Mouse (Mus musculus) heart, embryonic 14.5 days (tissue): Measurements from ENCODE around the gene Phf20. TPM values are rescaled to one million over a fixed set of nuclear protein-coding genes. Genes with fewer than 3 reads are reported as not detected.
"Not testable (repeated sequence)": the region's sequence is repeated elsewhere in the genome, so short reads cannot be mapped to it uniquely, and the experiment has no call there.

Source experiments
- ATAC-seq: fragments of 200-750 bp; cut with Nextera tagmentation; 2 replicates; pipeline ENCODE4 v1.8.0; 2017; ENCODE audit warnings: low read depth, moderate TSS enrichment; ENCODE audit not compliant: insufficient number of reproducible peaks, insufficient read depth, low FRiP score
- H3K27ac ChIP-seq, 2 experiments: fragments of 200-500 bp in 1 of 2; fragments of 300-500 bp in 1 of 2; sonication (generic) in 1 of 2; replicated peaks in 1 of 2; 2 replicates each; pipeline ENCODE4 v1.5.1; 2012 to 2014; ENCODE audit warnings: low read depth in 2 of 2, low read length in 2 of 2, control low read depth in 1 of 2, mild to moderate bottlenecking in 1 of 2, mixed read lengths in 1 of 2; ENCODE audit not compliant: control insufficient read depth in 1 of 2, insufficient read depth in 1 of 2
- H3K27me3 ChIP-seq: fragments of 300-500 bp; sonication (generic); 2 replicates; pipeline ENCODE4 v1.6.1; 2014; ENCODE audit warnings: mild to moderate bottlenecking, low read length, control low read depth; ENCODE audit not compliant: control insufficient read depth, insufficient read depth
- H3K36me3 ChIP-seq: fragments of 300-500 bp; sonication (generic); 2 replicates; pipeline ENCODE4 v1.6.1; 2014; ENCODE audit warnings: mild to moderate bottlenecking, control low read depth, low read length, mixed read lengths; ENCODE audit not compliant: control insufficient read depth, insufficient read depth
- H3K4me1 ChIP-seq, 2 experiments: fragments of 200-500 bp in 1 of 2; fragments of 300-500 bp in 1 of 2; sonication (generic) in 1 of 2; 2 replicates each; pipeline ENCODE4 v1.6.1; 2012 to 2014; ENCODE audit warnings: low read length in 2 of 2, control low read depth in 1 of 2, mixed read lengths in 1 of 2; ENCODE audit not compliant: control insufficient read depth in 2 of 2, insufficient read depth in 2 of 2
- H3K4me2 ChIP-seq: fragments of 300-500 bp; sonication (generic); 2 replicates; pipeline ENCODE4 v1.6.1; 2014; ENCODE audit warnings: mild to moderate bottlenecking, low read length
- H3K4me3 ChIP-seq, 2 experiments: fragments of 200-500 bp in 1 of 2; fragments of 300-500 bp in 1 of 2; sonication (generic) in 1 of 2; 2 replicates each; pipeline ENCODE4 v1.5.1; 2012 to 2014; ENCODE audit warnings: low read length in 2 of 2, mild to moderate bottlenecking in 2 of 2, control low read depth in 1 of 2, low read depth in 1 of 2, moderate library complexity in 1 of 2; ENCODE audit not compliant: control insufficient read depth in 1 of 2, insufficient read depth in 1 of 2
- H3K9ac ChIP-seq: fragments of 300-500 bp; sonication (generic); 2 replicates; pipeline ENCODE4 v1.6.1; 2014; ENCODE audit warnings: mild to moderate bottlenecking, low read length
- H3K9me3 ChIP-seq: fragments of 300-500 bp; sonication (generic); 2 replicates; pipeline ENCODE4 v1.6.1; 2016; ENCODE audit warnings: low read length, control low read depth; ENCODE audit not compliant: control insufficient read depth
- WGBS: fragments of 180-500 bp; shearing (Covaris S2); extraction: QIAGEN DNeasy Blood & Tissue Kit; methylation state at CpG from one replicate; pipeline ENCODE4 v1.1.7; 2014; 5-methylcytosine and 5-hydroxymethylcytosine counted together
- polyA plus RNA-seq: library from polyadenylated mRNA; unstranded; fragments of >200 nt; fragmentation: Nextera tagmentation; extraction: Ambion mirVana; gene quantifications from 2 replicates; pipeline ENCODE4 v1.2.1, GENCODE M21; 2014

Phf20 gene
- polyA plus RNA-seq, 1 experiment from 2014 or later: 44.6 TPM

- peak overlapping the region; percentile 100 for H3K9ac ChIP-seq
- peaks cover 2 to 29% of the 10 kb centered on the region in 2 experiments; a peak in 3 of 4 replicates for H3K4me1 ChIP-seq
- H3K9me3 ChIP-seq: no peaks in the 10 kb centered on the region
- under 1% methylated on average over 47 of the region's 47 CpGs for WGBS
- ATAC-seq: peak; percentile 63
- H3K27ac ChIP-seq: peak overlapping the region; percentile 91 to 98
- H3K36me3 ChIP-seq: peaks cover 47% of the 10 kb centered on the region
- peak overlapping the region; percentile 87 for H3K4me2 ChIP-seq
- no peaks in the 10 kb centered on the region for H3K27me3 ChIP-seq
- H3K4me3 ChIP-seq: peak overlapping the region; percentile 93 to 95
Measured at GRCm38 (mm10) chr2:156179046-156179795, 17.0 kb upstream of the Phf20 start.

DNA sequence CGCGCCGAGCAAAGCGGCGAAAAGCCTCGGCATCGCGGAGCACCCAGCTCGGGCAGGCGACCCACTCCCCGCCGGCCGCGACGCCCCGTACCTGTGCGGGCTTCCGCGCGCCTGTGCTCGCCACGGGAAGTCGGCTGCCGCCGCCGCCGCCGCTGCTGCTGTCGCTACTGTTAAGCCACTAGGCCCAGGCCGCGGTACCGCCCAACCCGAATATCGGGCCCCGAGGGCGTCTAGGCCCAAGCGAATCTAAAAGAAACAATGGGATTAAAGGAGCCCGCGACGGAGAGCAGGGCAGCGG, 16.5 kb upstream of the Phf20 start:
- Histone ChIP-seq H3K27me3 (no peaks in the 10 kb centered on the region), H3K4me2 (no peak overlapping the region), H3K9ac (peak overlapping the region; percentile 100), H3K4me1 (peaks cover 2 to 29% of the 10 kb centered on the region in 2 experiments; a peak in 3 of 4 replicates), H3K9me3 (no peaks in the 10 kb centered on the region), H3K4me3 (peak overlapping the region; percentile 93 to 95), H3K36me3 (peaks cover 42% of the 10 kb centered on the region), H3K27ac (peak overlapping the region; percentile 91 to 98)
- no peak; the same call in 1 of the 2 replicates for ATAC-seq
- 1% methylated on average over 41 of the region's 41 CpGs for WGBS

GRCm38 (mm10) chr2:156180094-156180821, 16.0 kb upstream of the Phf20 start, which contains the start of gene Rbm39:
Gene Rbm39 (minus strand): TSS chr2:156180238.
- under 1% methylated on average over 47 of the region's 47 CpGs for WGBS
- H3K4me2 ChIP-seq: peak within 1 kb of the TSS; percentile 87

GRCm38 (mm10) chr2:156180824-156181590, 15.3 kb upstream of the Phf20 start:
- H3K9ac ChIP-seq: peak overlapping the region; percentile 100
- H3K4me1 ChIP-seq: peaks cover 2 to 26% of the 10 kb centered on the region in 2 experiments; a peak in 3 of 4 replicates
- peak overlapping the region; percentile 70 for H3K4me2 ChIP-seq
- no peaks in the 10 kb centered on the region for H3K9me3 ChIP-seq
- peaks cover 29% of the 10 kb centered on the region for H3K36me3 ChIP-seq
- H3K27me3 ChIP-seq: no peaks in the 10 kb centered on the region
- peak overlapping the region; percentile 82 to 95 for H3K4me3 ChIP-seq
- WGBS: 10% methylated on average over 8 of the region's 8 CpGs
- peak overlapping the region; percentile 94 to 97 for H3K27ac ChIP-seq
- no peak; the same call in 1 of the 2 replicates for ATAC-seq

More at GRCm38 (mm10) chr2:156180094-156180821, 16.0 kb upstream of the Phf20 start, which contains the start of gene Rbm39:
- Histone ChIP-seq H3K4me3 (peak within 1 kb of the TSS; percentile 93 to 95), H3K27ac (peak within 1 kb of the TSS; percentile 97 to 98), H3K36me3 (peaks cover 37% of the 10 kb centered on the region), H3K9me3 (no peaks in the 10 kb centered on the region), H3K4me1 (peaks cover 2 to 29% of the 10 kb centered on the region in 2 experiments; a peak in 3 of 4 replicates), H3K9ac (peak within 1 kb of the TSS; percentile 100), H3K27me3 (no peaks in the 10 kb centered on the region)
- peak; percentile 96 for ATAC-seq

DNA sequence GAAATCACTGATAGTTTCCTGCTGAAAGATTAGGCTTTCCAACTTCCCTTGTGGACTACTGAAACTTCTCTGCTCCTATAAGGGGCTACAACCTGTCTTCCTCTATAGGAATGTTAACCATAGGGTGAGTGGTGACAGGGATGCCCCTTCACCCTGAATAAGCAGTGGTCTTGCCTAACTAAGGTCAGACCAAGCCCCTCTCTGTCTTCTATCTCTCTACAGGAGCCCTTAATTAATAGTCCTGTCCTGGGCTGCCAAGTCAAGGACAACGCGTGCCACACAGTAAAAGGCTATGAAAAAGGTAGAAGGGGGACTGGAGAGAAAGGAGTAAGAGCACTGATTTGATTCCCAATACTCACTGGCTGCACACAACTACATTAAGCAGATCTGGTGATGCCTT, 14.7 kb upstream of the Phf20 start:
- no peaks in the 10 kb centered on the region for H3K9me3 ChIP-seq
- peak overlapping the region in 1 of 2 experiments; percentile 94; a peak in 2 of 4 replicates for H3K27ac ChIP-seq
- whole genome bisulfite sequencing: 75% methylated on average over 2 of the region's 2 CpGs
- H3K4me2 ChIP-seq: peak overlapping the region; percentile 70
- no peak for ATAC-seq
- H3K4me3 ChIP-seq: no peak overlapping the region
- H3K4me1 ChIP-seq: peaks cover 2 to 25% of the 10 kb centered on the region in 2 experiments; a peak in 3 of 4 replicates
- no peaks in the 10 kb centered on the region for H3K27me3 ChIP-seq
- H3K9ac ChIP-seq: peak overlapping the region; percentile 100; the same call in 1 of the 2 replicates
- H3K36me3 ChIP-seq: peaks cover 24% of the 10 kb centered on the region

- not testable (repeated sequence) for H3K4me1 ChIP-seq, H3K36me3 ChIP-seq, H3K4me2 ChIP-seq, H3K9ac ChIP-seq, H3K27me3 ChIP-seq, H3K4me3 ChIP-seq, H3K27ac ChIP-seq, H3K9me3 ChIP-seq, ATAC-seq
- 65% methylated on average over 7 of the region's 7 CpGs for WGBS
Measured at GRCm38 (mm10) chr2:156189241-156189640, 7.0 kb upstream of the Phf20 start.
